ENCODE assay signal across 10 mouse cellular contexts in the genomic region with DNA sequence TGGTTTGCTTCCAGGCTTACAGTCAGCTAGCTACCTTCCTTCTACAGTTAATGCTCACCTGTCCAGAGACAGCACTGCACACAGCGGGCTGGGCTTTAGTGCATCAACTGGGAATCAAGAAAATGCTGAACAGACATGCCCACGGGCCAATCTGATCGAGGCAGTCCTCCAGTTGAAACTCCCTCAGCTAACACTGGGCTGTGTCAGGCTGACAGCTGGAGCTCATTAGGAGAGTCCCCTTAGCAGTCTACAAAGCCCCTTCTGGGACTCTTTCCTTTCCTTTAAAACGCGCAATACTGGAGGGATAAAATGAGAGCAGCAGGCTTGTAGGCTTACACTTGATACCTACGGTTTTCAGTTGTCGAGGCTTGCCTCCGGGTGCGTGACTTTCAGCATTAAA. TPM values are rescaled to one million over a fixed set of nuclear protein-coding genes. Genes with fewer than 3 reads are reported as not detected.
DNase-seq lines count a peak whose midpoint lies in the region; ATAC-seq and TF ChIP-seq lines count a peak whose summit lies in the region.
"Had no signal": no experiment of that assay in that cellular context is flagged by ENCODE, and none has a peak within 500 bp of the region (broad histone marks: within the 10 kb centered on the region; RNA-seq: fewer than 3 reads in every experiment).

No protein-coding gene starts in this region.

- no peak overlapping the region for H3K9ac ChIP-seq in heart, embryonic 12.5 days
- no peak overlapping the region for H3K9ac ChIP-seq in heart, adult 2 months (ENCODE audit: low read depth, low read length)
- no peak overlapping the region for H3K9ac ChIP-seq in stomach, embryonic 14.5 days (replicated peaks; ENCODE audit: low read depth, low read length)
- no peak overlapping the region for H3K9ac ChIP-seq in stomach, postnatal 0 days (ENCODE audit: low read length)

- TF ChIP-seq POLR2A in heart, adult 2 months (IDR thresholded peaks at IDR 0.05; ENCODE audit: insufficient read depth, low read depth, low read length) = no peak

- TF ChIP-seq EP300 in heart, adult 2 months (IDR thresholded peaks at IDR 0.05; ENCODE audit: insufficient read depth, low read depth, low read length) = no peak
- TF ChIP-seq EP300 in stomach, postnatal 0 days (optimal IDR thresholded peaks at IDR 0.05) = no peak

- peak overlapping the region; percentile 2 for H3K4me2 ChIP-seq in heart, embryonic 12.5 days
- H3K4me2 ChIP-seq in stomach, embryonic 14.5 days (replicated peaks; ENCODE audit: low read depth, low read length) = no peak overlapping the region
- H3K4me2 ChIP-seq in stomach, postnatal 0 days (replicated peaks; ENCODE audit: low read depth) = no peak overlapping the region

- 42% methylated on average over 9 of the region's 9 CpGs for WGBS in heart, embryonic 12.5 days
- WGBS in heart, adult 2 months = 44% methylated on average over 9 of the region's 9 CpGs
- 36% methylated on average over 9 of the region's 9 CpGs for WGBS in stomach, embryonic 14.5 days
- WGBS in stomach, postnatal 0 days = 38% methylated on average over 9 of the region's 9 CpGs

- no peaks in the 10 kb centered on the region for H3K4me1 ChIP-seq in heart, embryonic 12.5 days (replicated peaks)
- no peaks in the 10 kb centered on the region for H3K4me1 ChIP-seq in heart, adult 2 months (ENCODE audit: control insufficient read depth, insufficient read depth, low read length)
- 0 out of 2 replicates have a peak, but pooled peaks cover 3% of the 10 kb centered on the region for H3K4me1 ChIP-seq in stomach, embryonic 14.5 days (ENCODE audit: control insufficient read depth, insufficient read depth, low read length)
- H3K4me1 ChIP-seq in stomach, postnatal 0 days (replicated peaks; ENCODE audit: control insufficient read depth, insufficient read depth) = no peaks in the 10 kb centered on the region

- DNase-seq in heart, adult 2 months = no peak
- no peak for DNase-seq in stomach, postnatal 0 days (ENCODE audit: low spot score)
- peak; percentile 77 for DNase-seq in hindlimb bud, embryonic 11.5 days (ENCODE audit: extremely low spot score, low read depth, low spot score)
- DNase-seq in spleen, postnatal 10 days (ENCODE audit: low spot score in 2 of 2) = no peak
- no peak for DNase-seq in Muller cell, postnatal 12 days (ENCODE audit: inconsistent ontology term)
- no peak for DNase-seq in right cerebral cortex, adult 18-20 months

- H3K79me2 ChIP-seq in heart, adult 2 months (replicated peaks; ENCODE audit: control insufficient read depth, insufficient read depth, low read length) = no peaks in the 10 kb centered on the region

- no peak for TF ChIP-seq CTCF in heart, adult 2 months (IDR thresholded peaks at IDR 0.05)
- no peak for TF ChIP-seq CTCF in stomach, postnatal 0 days (IDR thresholded peaks at IDR 0.05; ENCODE audit: low read depth)

- H3K27me3 ChIP-seq in heart, embryonic 12.5 days (replicated peaks) = no peaks in the 10 kb centered on the region
- no peaks in the 10 kb centered on the region for H3K27me3 ChIP-seq in heart, adult 2 months (ENCODE audit: control insufficient read depth, insufficient read depth, low read length)
- no peaks in the 10 kb centered on the region for H3K27me3 ChIP-seq in stomach, embryonic 14.5 days (ENCODE audit: control insufficient read depth, insufficient read depth, low read length)
- H3K27me3 ChIP-seq in stomach, postnatal 0 days (ENCODE audit: control insufficient read depth, insufficient read depth, low read length) = no peaks in the 10 kb centered on the region
- H3K27me3 ChIP-seq: CH12.LX had no signal

- intact Hi-C loops in heart, adult 2 months (cut with DNase I) = no loop called here

- no peak for ATAC-seq in heart, embryonic 12.5 days (ENCODE audit: insufficient number of reproducible peaks, low FRiP score)
- peak; percentile 67; the same call in 1 of the 2 replicates for ATAC-seq in stomach, embryonic 14.5 days (ENCODE audit: insufficient number of reproducible peaks, insufficient read depth, low FRiP score, low read depth)
- ATAC-seq in stomach, postnatal 0 days (ENCODE audit: low FRiP score, low TSS enrichment) = no peak
- ATAC-seq: intestine, embryonic 16.5 days had no signal

- H3K36me3 ChIP-seq in heart, embryonic 12.5 days = no peaks in the 10 kb centered on the region
- H3K36me3 ChIP-seq in heart, adult 2 months (ENCODE audit: control insufficient read depth, insufficient read depth, low read length) = no peaks in the 10 kb centered on the region
- no peaks in the 10 kb centered on the region for H3K36me3 ChIP-seq in stomach, embryonic 14.5 days (ENCODE audit: control insufficient read depth, insufficient read depth, low read length)
- H3K36me3 ChIP-seq in stomach, postnatal 0 days (ENCODE audit: control insufficient read depth, insufficient read depth, low read length) = no peaks in the 10 kb centered on the region

- no peak overlapping the region for H3K27ac ChIP-seq in heart, embryonic 12.5 days (ENCODE audit: poor library complexity, severe bottlenecking)
- H3K27ac ChIP-seq in heart, adult 2 months = no peak overlapping the region
- no peak overlapping the region for H3K27ac ChIP-seq in stomach, embryonic 14.5 days (ENCODE audit: low read length)
- H3K27ac ChIP-seq in stomach, postnatal 0 days (replicated peaks) = no peak overlapping the region

- no peaks in the 10 kb centered on the region for H3K9me3 ChIP-seq in heart, embryonic 12.5 days (replicated peaks)
- H3K9me3 ChIP-seq in stomach, embryonic 14.5 days (ENCODE audit: control insufficient read depth, low read depth, low read length) = no peaks in the 10 kb centered on the region
- no peaks in the 10 kb centered on the region for H3K9me3 ChIP-seq in stomach, postnatal 0 days (ENCODE audit: control insufficient read depth, low read length)

- H3K4me3 ChIP-seq in heart, embryonic 12.5 days = no peak overlapping the region
- no peak overlapping the region for H3K4me3 ChIP-seq in heart, adult 2 months
- H3K4me3 ChIP-seq in stomach, embryonic 14.5 days (ENCODE audit: low read depth, low read length) = no peak overlapping the region
- H3K4me3 ChIP-seq in stomach, postnatal 0 days (ENCODE audit: low read depth, low read length) = no peak overlapping the region

RNA-seq across cellular contexts. Expression of a gene that starts 53.9 kb away (rescaled TPM):
- polyA plus RNA-seq in heart, embryonic 12.5 days (2016; fragmentation: Nextera tagmentation; extraction: Ambion mirVana) = 10.2 and 10.8 TPM in 2 replicates
- 10 to 100 TPM; 22.1 to 23.2 TPM for total RNA-seq in heart, adult 2 months (2021)
- polyA plus RNA-seq in heart, adult 2 months (2012; rRNA removed) = 16.8 and 21.1 TPM in 2 replicates
- polyA plus RNA-seq in stomach, embryonic 14.5 days (2014; fragmentation: Nextera tagmentation; extraction: Ambion mirVana) = 9.3 and 12.0 TPM in 2 replicates
- polyA plus RNA-seq in stomach, postnatal 0 days (2015; fragmentation: Nextera tagmentation; extraction: Ambion mirVana) = 4.2 and 4.6 TPM in 2 replicates
